Mouse (Mus musculus): ENCODE measurements around the gene Gm47791. TPM values are rescaled to one million over a fixed set of nuclear protein-coding genes. Genes with fewer than 3 reads are reported as not detected.

The Gm47791 gene
- polyA plus RNA-seq, 1 experiment = not detected

DNA sequence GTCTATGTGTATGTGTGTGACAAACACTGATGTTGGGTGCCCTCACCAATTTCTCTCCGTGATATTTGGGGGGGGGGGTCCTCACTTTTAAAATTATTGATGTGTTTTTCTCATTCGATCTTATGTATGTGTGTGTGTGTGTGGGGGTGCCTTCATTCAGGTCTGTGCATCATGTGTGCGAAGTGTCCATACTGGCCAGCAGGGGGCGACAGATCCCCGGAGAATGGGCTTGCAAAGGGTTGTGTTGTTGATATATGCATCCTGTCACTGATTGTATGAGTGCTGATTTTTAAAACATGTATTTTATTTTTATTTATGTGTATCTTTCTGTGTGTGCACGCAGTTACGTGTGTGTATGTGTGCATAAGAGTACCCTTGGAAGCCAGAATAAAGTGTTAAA lies 32.6 kb upstream of the Gm47791 start:
- Histone ChIP-seq H3K36me3 (replicated peaks; ENCODE audit: low read length) (no peaks in the 10 kb centered on the region), H3K27me3 (replicated peaks) (peaks cover 4% of the 10 kb centered on the region), H3K4me3 (replicated peaks) (no peak overlapping the region), H3K4me1 (peaks cover 3% of the 10 kb centered on the region), H3K9me3 (no peaks in the 10 kb centered on the region)
- TF ChIP-seq GATA1 (IDR thresholded peaks at IDR 0.05; ENCODE audit: borderline replicate concordance, low read length) (no peak), FLI1 (IDR thresholded peaks at IDR 0.05; ENCODE audit: low read length) (no peak)

DNA sequence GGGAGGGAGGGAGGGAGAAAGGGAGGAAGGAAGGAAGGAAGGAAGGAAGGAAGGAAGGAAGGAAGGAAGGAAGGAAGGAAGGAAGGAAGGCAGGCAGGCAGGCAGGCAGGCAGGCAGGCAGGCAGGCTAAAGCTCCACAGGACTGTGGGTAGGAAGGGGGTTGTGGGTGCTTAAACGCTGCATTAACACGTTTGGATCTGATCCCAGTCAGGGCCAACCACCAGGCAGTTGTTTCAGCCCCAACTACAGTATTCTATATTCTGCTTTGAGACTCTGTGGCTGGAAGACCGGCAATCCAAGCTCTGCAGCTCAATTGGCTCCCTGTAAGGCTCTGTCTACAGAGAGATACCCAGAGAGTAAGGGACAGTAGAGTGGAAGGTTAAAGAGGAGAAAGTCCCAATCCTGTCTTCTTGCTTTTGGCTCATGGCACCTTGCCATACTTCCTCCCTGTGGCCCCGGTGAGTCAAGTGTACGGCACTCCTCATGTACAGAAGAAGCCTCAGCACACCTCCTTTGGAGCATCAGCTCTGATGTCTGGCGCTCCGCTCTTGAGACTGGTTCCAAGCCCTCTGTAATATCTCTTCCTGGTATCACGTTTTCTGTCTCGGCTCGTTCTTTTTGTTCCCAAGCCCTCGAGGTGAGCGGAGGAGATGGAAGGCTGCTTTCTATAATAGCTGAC lies 30.2 kb upstream of the Gm47791 start:
- H3K27me3 ChIP-seq (replicated peaks) = peaks cover 4% of the 10 kb centered on the region
- TF ChIP-seq GATA1 (IDR thresholded peaks at IDR 0.05; ENCODE audit: borderline replicate concordance, low read length) = no peak
- TF ChIP-seq FLI1 (IDR thresholded peaks at IDR 0.05; ENCODE audit: low read length) = no peak

DNA sequence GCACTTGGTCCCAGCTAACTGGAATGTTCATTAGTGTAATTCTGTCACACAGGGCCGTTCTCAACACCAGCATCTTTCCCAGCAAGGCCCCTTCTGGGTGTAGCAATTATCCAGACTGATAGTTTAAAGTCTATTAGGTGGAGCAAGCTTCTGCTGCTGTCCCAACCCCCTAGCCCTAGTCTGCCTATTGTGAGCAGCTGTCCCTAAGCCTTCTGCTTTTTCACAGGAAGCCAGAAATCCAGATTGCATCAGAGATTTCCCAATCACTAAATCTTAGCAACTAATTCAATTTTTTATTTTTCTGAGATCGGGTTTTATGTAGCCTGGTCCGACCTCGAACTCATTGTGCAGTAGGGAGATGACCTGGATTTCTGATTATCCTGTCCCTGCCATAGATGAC lies 27.9 kb upstream of the Gm47791 start:
- TF ChIP-seq GATA1 (IDR thresholded peaks at IDR 0.05; ENCODE audit: borderline replicate concordance, low read length) = no peak
- TF ChIP-seq FLI1 (IDR thresholded peaks at IDR 0.05; ENCODE audit: low read length) = no peak

More for the DNA sequence above, 30.2 kb upstream of the Gm47791 start:
- H3K4me1 ChIP-seq = peaks cover 23% of the 10 kb centered on the region
- H3K4me3 ChIP-seq (replicated peaks) = no peak overlapping the region
- H3K9me3 ChIP-seq = peaks cover 10% of the 10 kb centered on the region
- no peaks in the 10 kb centered on the region for H3K36me3 ChIP-seq (replicated peaks; ENCODE audit: low read length)

DNA sequence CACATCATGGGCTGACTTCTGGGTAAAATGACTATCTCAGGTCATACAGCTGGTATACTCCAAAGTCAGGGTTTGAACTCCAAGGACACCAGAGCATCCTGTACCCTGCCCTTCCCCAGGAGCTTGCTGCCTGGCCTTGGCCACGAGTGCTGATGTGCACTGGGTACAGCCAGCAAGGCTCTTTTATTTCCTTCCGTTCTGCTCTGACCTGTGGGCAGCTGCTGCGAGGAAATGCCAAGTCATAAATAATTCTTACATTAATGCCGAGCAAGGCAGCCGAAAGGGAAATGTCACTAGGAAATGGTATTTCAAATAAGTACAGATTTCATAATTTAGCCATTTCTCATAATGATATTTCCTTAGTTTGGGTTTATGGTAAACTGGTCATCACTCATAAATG lies 27.3 kb upstream of the Gm47791 start:
- no peak overlapping the region for H3K4me3 ChIP-seq (replicated peaks)

More for the DNA sequence above, 27.9 kb upstream of the Gm47791 start:
- Histone ChIP-seq H3K27me3 (replicated peaks) (peaks cover 4% of the 10 kb centered on the region), H3K36me3 (replicated peaks; ENCODE audit: low read length) (no peaks in the 10 kb centered on the region), H3K4me3 (replicated peaks) (no peak overlapping the region), H3K9me3 (peaks cover 12% of the 10 kb centered on the region), H3K4me1 (peaks cover 32% of the 10 kb centered on the region)

DNA sequence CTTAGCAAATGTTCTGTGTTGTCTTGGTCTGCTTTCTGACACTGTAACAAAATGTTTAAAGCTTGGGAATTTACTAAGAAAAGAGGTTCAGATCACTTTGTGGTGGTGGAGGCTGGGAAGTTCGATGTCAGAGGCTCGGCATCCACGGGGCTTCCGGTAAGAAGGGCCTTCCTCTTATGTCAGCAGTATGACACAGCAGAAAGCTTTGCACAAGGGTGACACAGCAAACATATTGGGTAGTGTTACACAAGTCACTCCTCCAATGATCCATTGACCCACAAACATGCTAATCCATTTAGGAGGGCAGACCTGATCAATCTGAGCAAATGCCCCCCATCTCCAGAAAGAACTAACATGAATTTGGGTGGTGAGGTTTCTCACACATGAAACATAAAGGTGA lies 26.0 kb upstream of the Gm47791 start:
- Histone ChIP-seq H3K36me3 (replicated peaks; ENCODE audit: low read length) (no peaks in the 10 kb centered on the region), H3K4me1 (peaks cover 36% of the 10 kb centered on the region), H3K9me3 (peaks cover 17% of the 10 kb centered on the region), H3K27me3 (replicated peaks) (peaks cover 4% of the 10 kb centered on the region), H3K4me3 (replicated peaks) (no peak overlapping the region)
- TF ChIP-seq FLI1 (IDR thresholded peaks at IDR 0.05; ENCODE audit: low read length) = no peak
- no peak for TF ChIP-seq GATA1 (IDR thresholded peaks at IDR 0.05; ENCODE audit: borderline replicate concordance, low read length)

More for the DNA sequence above, 27.3 kb upstream of the Gm47791 start:
- H3K36me3 ChIP-seq (replicated peaks; ENCODE audit: low read length) = no peaks in the 10 kb centered on the region
- H3K27me3 ChIP-seq (replicated peaks) = peaks cover 4% of the 10 kb centered on the region
- peaks cover 12% of the 10 kb centered on the region for H3K9me3 ChIP-seq
- peaks cover 32% of the 10 kb centered on the region for H3K4me1 ChIP-seq
- no peak for TF ChIP-seq GATA1 (IDR thresholded peaks at IDR 0.05; ENCODE audit: borderline replicate concordance, low read length)
- no peak for TF ChIP-seq FLI1 (IDR thresholded peaks at IDR 0.05; ENCODE audit: low read length)

DNA sequence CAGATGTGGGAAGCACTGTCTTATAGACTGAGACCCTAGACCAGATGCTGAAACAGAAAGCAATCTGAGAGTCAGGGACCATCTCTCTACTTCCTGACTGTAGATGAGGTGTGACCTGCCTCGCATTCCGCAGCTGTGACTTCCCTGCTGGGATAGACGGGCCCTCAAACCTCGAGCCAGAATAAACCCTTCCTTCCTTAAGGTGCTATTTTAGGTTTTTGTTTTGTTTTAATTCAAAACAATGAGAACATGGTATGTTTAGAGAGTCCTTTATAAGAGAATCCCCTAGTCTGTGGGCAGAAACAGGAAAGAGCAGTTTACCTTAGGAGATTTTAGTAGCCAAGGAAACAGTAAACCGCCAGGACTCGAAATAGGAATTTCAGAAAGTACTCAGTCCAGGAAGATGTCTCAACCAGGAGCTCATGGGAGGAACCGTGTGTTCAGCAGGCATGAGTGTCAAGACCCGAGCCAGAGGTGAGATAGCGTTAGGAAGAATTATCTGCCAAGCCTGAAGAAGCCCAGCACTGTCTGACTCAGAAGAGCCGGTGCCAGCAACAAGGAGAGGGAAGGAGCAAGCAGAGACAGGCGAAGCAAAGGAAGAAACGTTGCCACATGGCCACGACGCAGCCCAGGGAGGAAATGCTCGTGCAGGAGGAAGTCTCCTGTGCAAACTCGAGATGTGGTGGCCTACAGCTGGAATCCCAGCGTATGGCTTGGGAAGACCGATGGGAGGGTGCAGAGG lies 24.8 kb upstream of the Gm47791 start:
- peaks cover 18% of the 10 kb centered on the region for H3K9me3 ChIP-seq
- TF ChIP-seq GATA1 (IDR thresholded peaks at IDR 0.05; ENCODE audit: borderline replicate concordance, low read length) = no peak
- no peak for TF ChIP-seq FLI1 (IDR thresholded peaks at IDR 0.05; ENCODE audit: low read length)
- H3K4me1 ChIP-seq = peaks cover 40% of the 10 kb centered on the region
- H3K27me3 ChIP-seq (replicated peaks) = no peaks in the 10 kb centered on the region
- no peaks in the 10 kb centered on the region for H3K36me3 ChIP-seq (replicated peaks; ENCODE audit: low read length)
- peak overlapping the region; percentile 57 for H3K4me3 ChIP-seq (replicated peaks)

DNA sequence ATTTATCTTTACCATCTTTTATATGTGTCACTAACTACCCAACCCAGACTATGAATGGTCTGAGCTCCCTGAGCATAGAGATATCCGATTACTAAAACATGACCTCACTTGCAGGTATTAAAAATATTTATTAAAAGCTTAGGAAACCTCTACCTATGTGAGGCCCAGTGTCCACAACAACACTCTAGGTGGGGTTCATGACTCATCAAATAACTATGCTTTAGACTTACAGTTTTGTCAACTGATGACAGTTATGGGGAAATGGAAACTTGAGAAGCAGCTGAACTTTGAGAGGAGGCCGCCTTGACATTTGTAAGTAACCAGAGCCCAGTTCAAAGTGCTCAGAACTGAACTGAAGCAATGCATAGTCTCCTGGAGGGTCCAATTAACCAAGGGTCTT lies 24.2 kb upstream of the Gm47791 start:
- H3K4me3 ChIP-seq (replicated peaks) = no peak overlapping the region
- peaks cover 18% of the 10 kb centered on the region for H3K9me3 ChIP-seq
- H3K4me1 ChIP-seq = peaks cover 43% of the 10 kb centered on the region
- H3K36me3 ChIP-seq (replicated peaks; ENCODE audit: low read length) = no peaks in the 10 kb centered on the region
- no peak for TF ChIP-seq GATA1 (IDR thresholded peaks at IDR 0.05; ENCODE audit: borderline replicate concordance, low read length)
- TF ChIP-seq FLI1 (IDR thresholded peaks at IDR 0.05; ENCODE audit: low read length) = no peak
- peaks cover 1% of the 10 kb centered on the region for H3K27me3 ChIP-seq (replicated peaks)

DNA sequence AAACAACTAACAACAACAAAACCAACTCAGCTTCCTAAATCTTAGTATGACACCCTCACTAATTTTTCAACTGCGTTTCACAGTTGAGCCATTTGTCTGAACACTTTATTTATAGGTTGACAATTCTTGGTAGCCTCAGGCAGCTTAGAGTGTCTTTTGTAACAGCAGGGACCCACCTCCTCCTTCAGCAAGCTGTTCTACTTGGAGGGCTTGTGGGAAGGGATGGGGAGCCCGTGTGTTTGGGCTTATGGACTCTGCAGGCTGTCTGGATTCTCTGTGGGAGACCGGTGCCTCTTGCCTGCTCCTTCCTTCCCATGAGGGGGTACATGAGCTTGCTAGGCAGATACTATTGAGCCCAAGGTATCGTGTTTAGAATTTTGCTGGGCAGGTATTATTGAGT lies 22.9 kb upstream of the Gm47791 start:
- H3K36me3 ChIP-seq (replicated peaks; ENCODE audit: low read length) = no peaks in the 10 kb centered on the region
- H3K9me3 ChIP-seq = peaks cover 23% of the 10 kb centered on the region
- peaks cover 43% of the 10 kb centered on the region for H3K4me1 ChIP-seq
- H3K27me3 ChIP-seq (replicated peaks) = peaks cover 1% of the 10 kb centered on the region
- no peak overlapping the region for H3K4me3 ChIP-seq (replicated peaks)
- TF ChIP-seq FLI1 (IDR thresholded peaks at IDR 0.05; ENCODE audit: low read length) (no peak), GATA1 (IDR thresholded peaks at IDR 0.05; ENCODE audit: borderline replicate concordance, low read length) (no peak)

DNA sequence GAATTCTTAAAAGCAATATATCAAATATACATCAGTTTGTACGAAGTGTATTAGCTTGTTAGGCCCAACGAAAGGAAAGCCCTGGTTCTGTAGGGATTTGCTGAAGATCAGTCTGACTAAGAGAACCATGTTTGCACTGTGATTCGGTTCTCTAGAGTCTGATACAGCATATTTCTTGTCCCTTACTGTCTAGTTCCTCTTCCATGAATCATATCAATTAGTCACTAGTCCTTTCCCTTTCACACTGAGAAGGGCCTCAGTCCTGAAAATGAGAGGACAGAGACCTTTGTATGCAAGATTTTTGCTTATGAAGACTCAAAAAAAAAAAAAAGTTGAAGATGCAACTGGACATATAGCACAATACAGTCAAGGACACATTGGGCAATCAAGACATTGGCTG lies 22.1 kb upstream of the Gm47791 start:
- Histone ChIP-seq H3K4me3 (replicated peaks) (no peak overlapping the region), H3K27me3 (replicated peaks) (peaks cover 1% of the 10 kb centered on the region), H3K4me1 (peaks cover 39% of the 10 kb centered on the region), H3K36me3 (replicated peaks; ENCODE audit: low read length) (no peaks in the 10 kb centered on the region), H3K9me3 (peaks cover 23% of the 10 kb centered on the region)
- TF ChIP-seq FLI1 (IDR thresholded peaks at IDR 0.05; ENCODE audit: low read length) (no peak), GATA1 (IDR thresholded peaks at IDR 0.05; ENCODE audit: borderline replicate concordance, low read length) (no peak)

DNA sequence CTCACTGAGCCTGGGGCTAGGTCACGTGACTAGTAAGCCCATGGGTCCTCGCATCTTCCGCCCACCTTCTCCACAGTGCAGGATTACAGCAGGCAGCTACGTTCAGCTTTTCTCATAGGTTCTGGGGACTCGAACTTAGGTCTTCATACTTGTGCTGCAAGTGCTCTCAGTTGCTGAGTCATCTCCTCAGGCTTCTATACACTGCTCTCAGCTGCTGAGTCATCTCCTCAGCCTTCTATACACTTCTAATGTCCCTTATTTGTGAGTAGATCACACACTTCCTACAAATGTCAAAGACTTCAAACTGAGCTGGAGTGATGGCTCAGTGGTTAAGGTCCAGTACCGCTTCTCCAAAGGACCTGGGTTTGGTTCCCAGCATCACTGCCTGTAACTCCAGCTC lies 21.2 kb upstream of the Gm47791 start:
- no peaks in the 10 kb centered on the region for H3K36me3 ChIP-seq (replicated peaks; ENCODE audit: low read length)
- peaks cover 1% of the 10 kb centered on the region for H3K27me3 ChIP-seq (replicated peaks)
- H3K4me3 ChIP-seq (replicated peaks) = no peak overlapping the region
- no peak for TF ChIP-seq FLI1 (IDR thresholded peaks at IDR 0.05; ENCODE audit: low read length)
- TF ChIP-seq GATA1 (IDR thresholded peaks at IDR 0.05; ENCODE audit: borderline replicate concordance, low read length) = no peak
- H3K4me1 ChIP-seq = peaks cover 40% of the 10 kb centered on the region
- peaks cover 23% of the 10 kb centered on the region for H3K9me3 ChIP-seq
